Mouse (Mus musculus): ENCODE measurements around the gene Mymk. TPM values are rescaled to one million over a fixed set of nuclear protein-coding genes. Genes with fewer than 3 reads are reported as not detected.

Gene Mymk
- polyA plus RNA-seq (2015; fragmentation: Nextera tagmentation; extraction: Ambion mirVana) = not detected in 2 replicates

GRCm38 (mm10) chr2:27071978-27072377 is at the start of gene Mymk:
TSS of gene Mymk (minus strand) at chr2:27072179.

GRCm38 (mm10) chr2:27079152-27079584 is 7.2 kb upstream of the Mymk start, which contains the start of gene Adamtsl2:
TSS of gene Adamtsl2 (plus strand) at chr2:27079379.

GRCm38 (mm10) chr2:27027618-27028436 is 44.2 kb downstream of the Mymk start, which contains the start of gene Slc2a6:
TSS of gene Slc2a6 (minus strand) at chr2:27027998.

Other genes with a start within 250 kb of the Mymk start
- not detected in 2 replicates for gene Abo, start 207.2 kb downstream of the Mymk start, polyA plus RNA-seq (2015; fragmentation: Nextera tagmentation; extraction: Ambion mirVana)
- gene Surf6, start 169.3 kb downstream of the Mymk start, polyA plus RNA-seq (2015; fragmentation: Nextera tagmentation; extraction: Ambion mirVana) = 12.3 and 13.4 TPM in 2 replicates
- 21.7 and 23.8 TPM in 2 replicates for gene Med22, start 161.5 kb downstream of the Mymk start, polyA plus RNA-seq (2015; fragmentation: Nextera tagmentation; extraction: Ambion mirVana)
- gene Rpl7a, start 161.4 kb downstream of the Mymk start, polyA plus RNA-seq (2015; fragmentation: Nextera tagmentation; extraction: Ambion mirVana) = 443 and 456 TPM in 2 replicates
- 24.2 TPM in 2 replicates for gene Surf2, start 155.8 kb downstream of the Mymk start, polyA plus RNA-seq (2015; fragmentation: Nextera tagmentation; extraction: Ambion mirVana)
- 42.5 and 44.8 TPM in 2 replicates for gene Surf1, start 155.6 kb downstream of the Mymk start, polyA plus RNA-seq (2015; fragmentation: Nextera tagmentation; extraction: Ambion mirVana)
- 196 and 215 TPM in 2 replicates for gene Surf4, start 138.3 kb downstream of the Mymk start, polyA plus RNA-seq (2015; fragmentation: Nextera tagmentation; extraction: Ambion mirVana)
- gene Stkld1, start 138.1 kb downstream of the Mymk start, polyA plus RNA-seq (2015; fragmentation: Nextera tagmentation; extraction: Ambion mirVana) = 0.14 and 0.30 TPM in 2 replicates
- 20.7 and 23.3 TPM in 2 replicates for gene Rexo4, start 107.8 kb downstream of the Mymk start, polyA plus RNA-seq (2015; fragmentation: Nextera tagmentation; extraction: Ambion mirVana)
- gene Adamts13, start 98.8 kb downstream of the Mymk start, polyA plus RNA-seq (2015; fragmentation: Nextera tagmentation; extraction: Ambion mirVana) = 0.05 and 0.16 TPM in 2 replicates
- 35.6 and 39.4 TPM in 2 replicates for gene Cacfd1, start 62.3 kb downstream of the Mymk start, polyA plus RNA-seq (2015; fragmentation: Nextera tagmentation; extraction: Ambion mirVana)
- 2.5 and 3.3 TPM in 2 replicates for gene Slc2a6, start 44.2 kb downstream of the Mymk start, polyA plus RNA-seq (2015; fragmentation: Nextera tagmentation; extraction: Ambion mirVana)
- 6.9 and 8.1 TPM in 2 replicates for gene Adamtsl2, start 7.2 kb upstream of the Mymk start, polyA plus RNA-seq (2015; fragmentation: Nextera tagmentation; extraction: Ambion mirVana)
- gene Fam163b, start 70.3 kb upstream of the Mymk start, polyA plus RNA-seq (2015; fragmentation: Nextera tagmentation; extraction: Ambion mirVana) = 0.10 TPM in 1 of 2 replicates, not detected in the other
- gene Dbh, start 93.1 kb upstream of the Mymk start, polyA plus RNA-seq (2015; fragmentation: Nextera tagmentation; extraction: Ambion mirVana) = 0.23 and 0.37 TPM in 2 replicates
- 11.3 and 13.1 TPM in 2 replicates for gene Sardh, start 176.2 kb upstream of the Mymk start, polyA plus RNA-seq (2015; fragmentation: Nextera tagmentation; extraction: Ambion mirVana)

Data from urinary bladder, postnatal 0 days (tissue).